Mouse (Mus musculus) lung, postnatal 0 days (tissue): ENCODE data around the gene Gabra1.

Source experiments
- CTCF ChIP-seq: IDR thresholded peaks from 2 replicates; pipeline ENCODE4 v1.5.1; 2016; ENCODE audit warnings: antibody characterized with exemption, mild to moderate bottlenecking
- EP300 ChIP-seq: IDR thresholded peaks from 2 replicates; pipeline ENCODE4 v1.6.1; 2016; ENCODE audit warnings: antibody characterized with exemption, mild to moderate bottlenecking, control low read depth

GRCm38 (mm10) chr11:42178296-42178695 is 4.4 kb downstream of the Gabra1 start:
- 0 out of 2 replicates have a peak, but pooled peaks have one; percentile 3 for TF ChIP-seq CTCF
- no peak for TF ChIP-seq EP300
